19 mouse cellular contexts compared by ENCODE assay signal in the genomic region with DNA sequence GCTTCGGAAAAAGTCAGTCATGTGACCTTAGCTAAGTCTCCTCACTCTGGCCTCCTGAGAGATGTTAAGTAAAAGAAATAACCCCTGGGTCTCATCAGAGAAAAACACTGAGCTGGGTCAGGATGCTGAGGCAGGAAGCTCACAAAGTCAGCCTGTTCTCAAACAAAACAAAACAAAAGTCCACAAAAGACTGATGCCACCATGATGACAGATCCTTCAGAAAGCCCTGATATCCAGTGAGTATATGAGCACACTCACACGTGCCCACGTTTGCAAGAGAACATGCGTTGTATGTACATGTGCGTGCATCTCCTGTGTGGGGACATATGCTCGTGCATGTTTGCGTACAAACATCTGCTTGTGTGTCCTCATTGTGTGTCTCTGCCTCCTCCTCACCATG. TPM values are rescaled to one million over a fixed set of nuclear protein-coding genes. Genes with fewer than 3 reads are reported as not detected.
A peak's percentile ranks its signal among the peaks of the same experiment; 100 is the strongest.
DNase-seq lines count a peak whose midpoint lies in the region; ATAC-seq and TF ChIP-seq lines count a peak whose summit lies in the region.
"Had no signal": no experiment of that assay in that cellular context is flagged by ENCODE, and none has a peak within 500 bp of the region (broad histone marks: within the 10 kb centered on the region; RNA-seq: fewer than 3 reads in every experiment).

No protein-coding gene starts in this region.

- H3K9me3 ChIP-seq in heart, embryonic 16.5 days (replicated peaks; ENCODE audit: control insufficient read depth, low read length): no peaks in the 10 kb centered on the region
- no peaks in the 10 kb centered on the region for H3K9me3 ChIP-seq in midbrain, embryonic 11.5 days (ENCODE audit: control insufficient read depth, low read length)
- no peaks in the 10 kb centered on the region for H3K9me3 ChIP-seq in midbrain, embryonic 16.5 days (replicated peaks; ENCODE audit: control insufficient read depth, low read length, poor library complexity, severe bottlenecking)
- H3K9me3 ChIP-seq: embryonic facial prominence, embryonic 10.5 days; forebrain, embryonic 13.5 days; hindbrain, embryonic 12.5 days had no signal

- TF ChIP-seq CTCF in heart, adult 2 months (IDR thresholded peaks at IDR 0.05): no peak

- H3K4me1 ChIP-seq in heart, adult 2 months (ENCODE audit: control insufficient read depth, insufficient read depth, low read length): peaks cover 21% of the 10 kb centered on the region
- peaks cover 34% of the 10 kb centered on the region for H3K4me1 ChIP-seq in heart, embryonic 16.5 days (ENCODE audit: control insufficient read depth, insufficient read depth, low read length)
- peaks cover 21% of the 10 kb centered on the region for H3K4me1 ChIP-seq in midbrain, embryonic 11.5 days (ENCODE audit: control insufficient read depth, insufficient read depth, low read length)
- H3K4me1 ChIP-seq in midbrain, embryonic 16.5 days (ENCODE audit: control insufficient read depth, insufficient read depth, low read length): 0 out of 2 replicates have a peak, but pooled peaks cover 5% of the 10 kb centered on the region

- H3K79me2 ChIP-seq in heart, adult 2 months (replicated peaks; ENCODE audit: control insufficient read depth, insufficient read depth, low read length): peaks cover 1% of the 10 kb centered on the region; the same call in 1 of the 2 replicates

- intact Hi-C loops in heart, adult 2 months (cut with DNase I): no loop called here
- intact Hi-C loops in heart, postnatal 10 days (cut with DNase I): no loop called here

- H3K27me3 ChIP-seq in heart, adult 2 months (ENCODE audit: control insufficient read depth, insufficient read depth, low read length): no peaks in the 10 kb centered on the region
- H3K27me3 ChIP-seq in heart, embryonic 16.5 days (ENCODE audit: control insufficient read depth, insufficient read depth, low read length): no peaks in the 10 kb centered on the region
- H3K27me3 ChIP-seq in midbrain, embryonic 11.5 days (ENCODE audit: control insufficient read depth, insufficient read depth, low read length): no peaks in the 10 kb centered on the region
- H3K27me3 ChIP-seq in midbrain, embryonic 16.5 days (ENCODE audit: control insufficient read depth, insufficient read depth, low read depth, low read length): no peaks in the 10 kb centered on the region

- peak overlapping the region; percentile 57 for H3K27ac ChIP-seq in heart, adult 2 months
- peak overlapping the region; percentile 89; the same call in 1 of the 2 replicates for H3K27ac ChIP-seq in heart, embryonic 16.5 days (ENCODE audit: low read length)
- no peak overlapping the region for H3K27ac ChIP-seq in midbrain, embryonic 11.5 days (ENCODE audit: low read depth, low read length)
- no peak overlapping the region for H3K27ac ChIP-seq in midbrain, embryonic 16.5 days (ENCODE audit: low read length)
- H3K27ac ChIP-seq: embryonic facial prominence, embryonic 10.5 days; forebrain, embryonic 13.5 days; hindbrain, embryonic 12.5 days; hindbrain, postnatal 0 days had no signal

- H3K4me3 ChIP-seq in heart, adult 2 months: no peak overlapping the region
- H3K4me3 ChIP-seq in heart, embryonic 16.5 days (ENCODE audit: low read length): no peak overlapping the region
- H3K4me3 ChIP-seq in midbrain, embryonic 11.5 days (ENCODE audit: low read depth, low read length): no peak overlapping the region
- H3K4me3 ChIP-seq in midbrain, embryonic 16.5 days (ENCODE audit: low read depth, low read length): no peak overlapping the region
- H3K4me3 ChIP-seq: embryonic facial prominence, embryonic 10.5 days; forebrain, embryonic 13.5 days; hindbrain, embryonic 12.5 days had no signal

- DNase-seq in heart, adult 2 months: no peak
- DNase-seq in heart, postnatal 10 days: no peak
- DNase-seq in heart, adult 9 months (ENCODE audit: low spot score in 2 of 2): no peak
- peak; percentile 86 for DNase-seq in midbrain, embryonic 11.5 days (ENCODE audit: low spot score, missing footprints)
- DNase-seq: adrenal gland, adult 2 months; adrenal gland, postnatal 25 days; cerebellum, adult 2 months; cerebellum, postnatal 10 days; forebrain, postnatal 0 days; gastrocnemius, postnatal 10 days; kidney, adult 11 months; kidney, adult 9 months had no signal

- H3K9ac ChIP-seq in heart, adult 2 months (ENCODE audit: low read depth, low read length): no peak overlapping the region
- H3K9ac ChIP-seq in heart, embryonic 16.5 days (ENCODE audit: low read length): no peak overlapping the region
- no peak overlapping the region for H3K9ac ChIP-seq in midbrain, embryonic 11.5 days (ENCODE audit: low read length)
- no peak overlapping the region for H3K9ac ChIP-seq in midbrain, embryonic 16.5 days (ENCODE audit: low read depth, low read length)
- H3K9ac ChIP-seq: forebrain, embryonic 13.5 days; forebrain, postnatal 0 days; hindbrain, embryonic 12.5 days had no signal

- 68% methylated on average over 7 of the region's 7 CpGs for WGBS in heart, adult 2 months
- WGBS in heart, embryonic 16.5 days: 80% methylated on average over 7 of the region's 7 CpGs
- WGBS in midbrain, embryonic 11.5 days: 80% methylated on average over 7 of the region's 7 CpGs
- WGBS in midbrain, embryonic 16.5 days: 80% methylated on average over 7 of the region's 7 CpGs

- peaks cover 8% of the 10 kb centered on the region for H3K36me3 ChIP-seq in heart, adult 2 months (ENCODE audit: control insufficient read depth, insufficient read depth, low read length)
- H3K36me3 ChIP-seq in heart, embryonic 16.5 days (ENCODE audit: control insufficient read depth, insufficient read depth): 0 out of 2 replicates have a peak, but pooled peaks cover 4% of the 10 kb centered on the region
- no peaks in the 10 kb centered on the region for H3K36me3 ChIP-seq in midbrain, embryonic 11.5 days (ENCODE audit: control insufficient read depth, insufficient read depth, low read length)
- no peaks in the 10 kb centered on the region for H3K36me3 ChIP-seq in midbrain, embryonic 16.5 days (ENCODE audit: control insufficient read depth, insufficient read depth, low read length)
- H3K36me3 ChIP-seq: embryonic facial prominence, embryonic 10.5 days; hindbrain, embryonic 12.5 days had no signal

- no peak for TF ChIP-seq POLR2A in heart, adult 2 months (IDR thresholded peaks at IDR 0.05; ENCODE audit: insufficient read depth, low read depth, low read length)

- ATAC-seq in heart, embryonic 16.5 days (replicated peaks; ENCODE audit: extremely low read depth, insufficient read depth, low FRiP score): no peak
- no peak for ATAC-seq in midbrain, embryonic 11.5 days (ENCODE audit: low FRiP score)
- ATAC-seq in midbrain, embryonic 16.5 days: no peak
- ATAC-seq: hindbrain, postnatal 0 days had no signal

- no peak overlapping the region for H3K4me2 ChIP-seq in heart, embryonic 16.5 days (ENCODE audit: low read depth, low read length)
- H3K4me2 ChIP-seq in midbrain, embryonic 11.5 days: no peak overlapping the region
- no peak overlapping the region for H3K4me2 ChIP-seq in midbrain, embryonic 16.5 days (ENCODE audit: low read length)
- H3K4me2 ChIP-seq: forebrain, embryonic 13.5 days; heart, embryonic 11.5 days had no signal

- no peak for TF ChIP-seq EP300 in heart, adult 2 months (IDR thresholded peaks at IDR 0.05; ENCODE audit: insufficient read depth, low read depth, low read length)

RNA-seq across cellular contexts. Expression of gene Fam189a2, which starts 7.5 kb away (rescaled TPM):
- total RNA-seq in heart, adult 2 months (2021): 10 to 100 TPM; 51.2 to 55.1 TPM
- 52.0 and 73.9 TPM in 2 replicates for polyA plus RNA-seq in heart, adult 2 months (2012; rRNA removed)
- 10 to 100 TPM; 66.0 to 76.8 TPM for total RNA-seq in heart, postnatal 10 days (2021)
- polyA plus RNA-seq in heart, embryonic 16.5 days (2015; fragmentation: Nextera tagmentation; extraction: Ambion mirVana): 5.6 and 6.0 TPM in 2 replicates
- polyA plus RNA-seq in midbrain, embryonic 11.5 days (2014; fragmentation: Nextera tagmentation; extraction: Ambion mirVana): 2.6 and 2.8 TPM in 2 replicates
- 1.5 and 2.3 TPM in 2 replicates for polyA plus RNA-seq in midbrain, embryonic 16.5 days (2015; fragmentation: Nextera tagmentation; extraction: Ambion mirVana)

Comparison
In these comparisons a context has a peak if more than half of its experiments do, and no peak if none do; other contexts are left out.
1. H3K27ac ChIP-seq: peak in heart, adult 2 months (single experiment) and heart, embryonic 16.5 days (single experiment); none in midbrain, embryonic 11.5 days (single experiment) and midbrain, embryonic 16.5 days (single experiment).